Mouse (Mus musculus) regulatory T cell (primary cell): ENCODE measurements at regions not wholly inside any gene's neighbourhood (a gene's known extent, or its start where the extent isn't known, plus 50 kb on each side); places are given as distances from the start of the nearest gene placed in this dataset.

Experiments used
- in situ Hi-C: fragments of 300-600 bp; cut with MboI, MseI; formaldehyde crosslinking; loops from one replicate; pipeline ENCODE4 v1.15.1; 2025; ENCODE audit warnings: high pct_unique_total_duplicates

GRCm38 (mm10) chr13:28583617-28584016 lies 326.3 kb downstream of the Gm11361 start:
- in situ Hi-C loops = no loop called here

GRCm38 (mm10) chr13:28575202-28575851 lies 318.0 kb downstream of the Gm11361 start:
- in situ Hi-C loops = no loop called here

GRCm38 (mm10) chr13:28573364-28573763 lies 316.0 kb downstream of the Gm11361 start:
- in situ Hi-C loops = no loop called here

GRCm38 (mm10) chr13:28572448-28572847 lies 315.1 kb downstream of the Gm11361 start:
- in situ Hi-C loops = no loop called here

- in situ Hi-C loops = no loop called here
Measured at GRCm38 (mm10) chr13:28571716-28572115, 314.4 kb downstream of the Gm11361 start.

- in situ Hi-C loops = no loop called here
Measured at GRCm38 (mm10) chr13:28563585-28563984, 306.3 kb downstream of the Gm11361 start.

- in situ Hi-C loops = no loop called here
Measured at GRCm38 (mm10) chr13:28560081-28560480, 302.8 kb downstream of the Gm11361 start.

GRCm38 (mm10) chr13:28557032-28557570 lies 299.8 kb downstream of the Gm11361 start:
- in situ Hi-C loops = no loop called here

GRCm38 (mm10) chr13:28556385-28556938 lies 299.1 kb downstream of the Gm11361 start:
- in situ Hi-C loops = no loop called here

GRCm38 (mm10) chr13:28554143-28554830 lies 297.0 kb downstream of the Gm11361 start:
- in situ Hi-C loops = no loop called here

- in situ Hi-C loops = no loop called here
Measured at GRCm38 (mm10) chr13:28552974-28553750, 295.8 kb downstream of the Gm11361 start.

GRCm38 (mm10) chr13:28551555-28551954 lies 294.2 kb downstream of the Gm11361 start:
- in situ Hi-C loops = no loop called here

GRCm38 (mm10) chr13:28545797-28546196 lies 288.5 kb downstream of the Gm11361 start:
- in situ Hi-C loops = no loop called here

- in situ Hi-C loops = no loop called here
Measured at GRCm38 (mm10) chr13:28545337-28545736, 288.0 kb downstream of the Gm11361 start.

- in situ Hi-C loops = no loop called here
Measured at GRCm38 (mm10) chr13:28544819-28545180, 287.5 kb downstream of the Gm11361 start.

- in situ Hi-C loops = no loop called here
Measured at GRCm38 (mm10) chr13:28544003-28544818, 286.9 kb downstream of the Gm11361 start.

GRCm38 (mm10) chr13:28541607-28542006 lies 284.3 kb downstream of the Gm11361 start:
- in situ Hi-C loops = no loop called here

GRCm38 (mm10) chr13:28533080-28533479 lies 275.8 kb downstream of the Gm11361 start:
- in situ Hi-C loops = no loop called here

GRCm38 (mm10) chr13:28532278-28532677 lies 274.9 kb downstream of the Gm11361 start:
- in situ Hi-C loops = no loop called here

- in situ Hi-C loops = no loop called here
Measured at GRCm38 (mm10) chr13:28531534-28531999, 274.2 kb downstream of the Gm11361 start.

- in situ Hi-C loops = no loop called here
Measured at GRCm38 (mm10) chr13:28530947-28531346, 273.6 kb downstream of the Gm11361 start.
